Mouse (Mus musculus) kidney, postnatal 0 days (tissue): Measurements from ENCODE around the gene Wdr90. TPM values are rescaled to one million over a fixed set of nuclear protein-coding genes. Genes with fewer than 3 reads are reported as not detected.

Experiments
- ATAC-seq: fragments of 200-750 bp; cut with Nextera tagmentation; replicated peaks from 2 replicates; pipeline ENCODE4 v1.8.0; 2017; ENCODE audit warnings: low read depth, moderate number of reproducible peaks, moderate TSS enrichment, moderate library complexity; ENCODE audit not compliant: low FRiP score
- DNase-seq: peaks from one replicate; pipeline ENCODE4 v3.0.0-alpha.2; 2016; ENCODE audit warnings: low spot score
- H3K27ac ChIP-seq: fragments of 300-500 bp; sonication (generic); 2 replicates; pipeline ENCODE4 v1.5.1; 2014; ENCODE audit warnings: mild to moderate bottlenecking
- H3K27me3 ChIP-seq: fragments of 300-500 bp; sonication (generic); 2 replicates; pipeline ENCODE4 v1.6.1; 2014; ENCODE audit warnings: low read length, mixed read lengths; ENCODE audit not compliant: insufficient read depth
- H3K36me3 ChIP-seq: fragments of 300-500 bp; sonication (generic); 2 replicates; pipeline ENCODE4 v1.6.1; 2014; ENCODE audit warnings: low read length, mixed read lengths; ENCODE audit not compliant: insufficient read depth
- H3K4me1 ChIP-seq: fragments of 300-500 bp; sonication (generic); replicated peaks from 2 replicates; pipeline ENCODE4 v1.6.1; 2014; ENCODE audit warnings: antibody characterized with exemption, low read length, mixed read lengths; ENCODE audit not compliant: insufficient read depth
- H3K4me2 ChIP-seq: fragments of 300-500 bp; sonication (generic); 2 replicates; pipeline ENCODE4 v1.6.1; 2014; ENCODE audit warnings: mild to moderate bottlenecking, low read length, moderate library complexity, mixed read lengths
- H3K4me3 ChIP-seq: fragments of 300-500 bp; sonication (generic); replicated peaks from 2 replicates; pipeline ENCODE4 v1.5.1; 2014; ENCODE audit warnings: low read depth, low read length
- H3K9ac ChIP-seq: fragments of 300-500 bp; sonication (generic); 2 replicates; pipeline ENCODE4 v1.6.1; 2014; ENCODE audit warnings: low read depth, low read length
- H3K9me3 ChIP-seq: fragments of 300-500 bp; sonication (generic); replicated peaks from 2 replicates; pipeline ENCODE4 v1.6.1; 2016; ENCODE audit warnings: low read length, inconsistent platforms, mixed read lengths
- CTCF ChIP-seq: IDR thresholded peaks from 2 replicates; pipeline ENCODE4 v1.5.1; 2016; ENCODE audit warnings: antibody characterized with exemption, low read depth, mild to moderate bottlenecking, moderate library complexity
- WGBS: fragments of 180-500 bp; shearing (Covaris S2); extraction: QIAGEN DNeasy Blood & Tissue Kit; methylation state at CpG from one replicate; pipeline ENCODE4 v1.1.7; 2014; 5-methylcytosine and 5-hydroxymethylcytosine counted together
- microRNA-seq: library from miRNA; unstranded; fragments of <30 nt; microRNA quantifications from one replicate; pipeline ENCODE4, GENCODE M21; 2016
- polyA plus RNA-seq: library from polyadenylated mRNA; unstranded; fragments of >200 nt; fragmentation: Nextera tagmentation; extraction: Ambion mirVana; gene quantifications from 2 replicates; pipeline ENCODE4 v1.2.1, GENCODE M21; 2015

The Wdr90 gene
- polyA plus RNA-seq, 1 experiment from 2014 or later: 10.6 TPM

DNA sequence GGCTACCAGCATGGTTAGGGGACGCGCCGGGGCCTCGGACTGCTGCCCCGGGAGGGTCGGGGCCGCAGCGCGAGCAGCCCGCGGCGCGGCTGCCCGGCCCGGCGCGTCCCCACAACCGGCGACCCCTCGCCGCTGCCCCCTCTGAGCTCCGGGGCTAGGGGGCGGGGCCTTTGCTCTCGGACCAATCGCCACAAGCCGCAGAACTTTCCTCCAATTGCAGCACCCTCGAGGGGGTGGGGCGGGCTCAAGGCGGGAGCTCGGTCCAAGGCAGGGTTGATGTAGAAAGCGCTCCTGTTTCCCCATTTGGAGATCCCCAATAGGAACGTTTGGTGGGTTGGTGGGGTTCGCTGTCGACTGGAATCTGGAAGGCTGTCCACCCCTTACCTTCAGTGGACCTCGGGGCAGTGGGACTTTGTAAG lies 64.3 kb downstream of the Wdr90 start, which contains the start of gene Metrn:
TSS of gene Metrn (minus strand) at position 186 of the 419 bp plus-strand sequence.
- peak; percentile 94 for DNase-seq
- H3K4me3 ChIP-seq: peak within 1 kb of the TSS; percentile 78
- WGBS: 1% methylated on average over 35 of the region's 35 CpGs
- no peak within 1 kb of the TSS; the same call in 1 of the 2 replicates for H3K27ac ChIP-seq
- H3K4me1 ChIP-seq: peaks cover 26% of the 10 kb centered on the region
- no peaks in the 10 kb centered on the region for H3K27me3 ChIP-seq
- H3K9ac ChIP-seq: peak within 1 kb of the TSS; percentile 73
- no peaks in the 10 kb centered on the region for H3K36me3 ChIP-seq
- H3K9me3 ChIP-seq: no peaks in the 10 kb centered on the region
- peak; percentile 65 for ATAC-seq
- TF ChIP-seq CTCF: no peak
- H3K4me2 ChIP-seq: peak within 1 kb of the TSS; percentile 87

DNA sequence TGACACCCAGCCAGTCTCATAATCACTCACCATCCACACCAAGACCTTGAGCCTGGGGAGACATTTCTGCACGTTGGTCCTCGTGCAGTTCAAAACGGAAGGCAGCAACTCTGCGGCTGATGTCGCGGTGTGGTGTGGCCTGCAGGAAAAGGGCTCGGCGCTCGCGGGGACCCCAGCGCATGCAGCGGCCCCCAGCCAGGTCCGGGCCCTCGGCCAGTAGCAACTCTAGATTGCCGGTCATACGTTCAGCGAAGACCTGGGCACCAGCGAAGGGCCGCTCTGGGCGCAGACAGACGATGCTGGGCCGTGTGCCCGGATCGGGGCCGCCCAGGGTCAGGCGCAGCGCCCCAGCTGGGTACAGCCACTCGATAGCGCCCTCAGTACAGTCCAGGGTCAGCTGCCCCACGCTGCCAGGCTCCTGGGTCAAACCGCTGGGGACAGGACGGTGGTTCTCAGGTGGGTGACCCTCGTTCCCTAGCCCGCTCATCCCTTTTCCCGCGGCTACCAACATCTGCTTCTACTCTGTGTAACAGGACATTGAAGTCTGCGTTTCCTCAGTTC lies 65.0 kb downstream of the Wdr90 start:
- peak; percentile 14; the same call in 1 of the 2 replicates for ATAC-seq
- no peaks in the 10 kb centered on the region for H3K27me3 ChIP-seq
- no peak overlapping the region; the same call in 1 of the 2 replicates for H3K27ac ChIP-seq
- DNase-seq: no peak
- no peaks in the 10 kb centered on the region for H3K36me3 ChIP-seq
- WGBS: 1% methylated on average over 37 of the region's 37 CpGs
- peak overlapping the region; percentile 73 for H3K9ac ChIP-seq
- H3K4me2 ChIP-seq: peak overlapping the region; percentile 87
- H3K4me3 ChIP-seq: peak overlapping the region; percentile 78
- no peak for TF ChIP-seq CTCF
- H3K9me3 ChIP-seq: no peaks in the 10 kb centered on the region
- H3K4me1 ChIP-seq: peaks cover 30% of the 10 kb centered on the region

- H3K36me3 ChIP-seq: no peaks in the 10 kb centered on the region
- no peak for TF ChIP-seq CTCF
- DNase-seq: peak; percentile 27
- H3K4me1 ChIP-seq: peaks cover 36% of the 10 kb centered on the region
- no peak within 1 kb of the TSS; the same call in 1 of the 2 replicates for H3K27ac ChIP-seq
- peak within 1 kb of the TSS; percentile 73 for H3K9ac ChIP-seq
- H3K4me2 ChIP-seq: peak within 1 kb of the TSS; percentile 87
- WGBS: 15% methylated on average over 6 of the region's 6 CpGs
- no peaks in the 10 kb centered on the region for H3K27me3 ChIP-seq
- H3K4me3 ChIP-seq: peak within 1 kb of the TSS; percentile 78
- no peaks in the 10 kb centered on the region for H3K9me3 ChIP-seq
- no peak for ATAC-seq
Measured at GRCm38 (mm10) chr17:25795609-25796092, 65.7 kb downstream of the Wdr90 start, which contains the start of gene AC134908.4. Gene AC134908.4, minus strand, starts transcription at chr17:25795659.

- ATAC-seq: no peak
- H3K27ac ChIP-seq: no peak overlapping the region
Measured at GRCm38 (mm10) chr17:25794998-25795397, 66.3 kb downstream of the Wdr90 start.

More at GRCm38 (mm10) chr17:25794998-25795397, 66.3 kb downstream of the Wdr90 start:
- Histone ChIP-seq H3K36me3 (no peaks in the 10 kb centered on the region), H3K27me3 (no peaks in the 10 kb centered on the region), H3K9me3 (no peaks in the 10 kb centered on the region), H3K4me3 (no peak overlapping the region), H3K4me2 (peak overlapping the region; percentile 87), H3K9ac (no peak overlapping the region), H3K4me1 (peaks cover 37% of the 10 kb centered on the region)
- WGBS: 85% methylated on average over 17 of the region's 17 CpGs
- no peak for DNase-seq
- no peak for TF ChIP-seq CTCF

Small RNA genes lying within 50 kb of the gene (microRNA-seq; reads per million reads assigned to microRNA genes)
- gene Mir3082: 0.60 reads per million

Other genes starting within 250 kb of the Wdr90 start
- gene Gng13, start 144.3 kb downstream of the Wdr90 start, polyA plus RNA-seq: 0.70 TPM in 2 replicates
- gene Chtf18, start 134.1 kb downstream of the Wdr90 start, polyA plus RNA-seq: 10.3 and 13.8 TPM in 2 replicates
- gene Rpusd1, start 133.8 kb downstream of the Wdr90 start, polyA plus RNA-seq: 14.9 and 16.5 TPM in 2 replicates
- gene Mslnl, start 125.5 kb downstream of the Wdr90 start, polyA plus RNA-seq: not detected in 2 replicates
- gene Msln, start 107.1 kb downstream of the Wdr90 start, polyA plus RNA-seq: 6.6 and 9.6 TPM in 2 replicates
- gene Narfl, start 87.7 kb downstream of the Wdr90 start, polyA plus RNA-seq: 34.5 and 35.3 TPM in 2 replicates
- gene Haghl, start 75.8 kb downstream of the Wdr90 start, polyA plus RNA-seq: 79.9 and 80.0 TPM in 2 replicates
- 0.13 and 0.17 TPM in 2 replicates for gene Ccdc78, start 74.9 kb downstream of the Wdr90 start, polyA plus RNA-seq
- gene Fam173a, start 68.6 kb downstream of the Wdr90 start, polyA plus RNA-seq: 112 and 117 TPM in 2 replicates
- gene AC134908.4, start 65.8 kb downstream of the Wdr90 start, polyA plus RNA-seq: 0.82 TPM in 1 of 2 replicates, not detected in the other
- 45.4 and 50.9 TPM in 2 replicates for gene Metrn, start 64.4 kb downstream of the Wdr90 start, polyA plus RNA-seq
- gene Fbxl16, start 52.4 kb downstream of the Wdr90 start, polyA plus RNA-seq: 0.34 and 0.56 TPM in 2 replicates
- 21.0 and 22.1 TPM in 2 replicates for gene Wdr24, start 37.9 kb downstream of the Wdr90 start, polyA plus RNA-seq
- gene Jmjd8, start 32.6 kb downstream of the Wdr90 start, polyA plus RNA-seq: 53.1 and 54.5 TPM in 2 replicates
- 267 and 287 TPM in 2 replicates for gene Stub1, start 28.1 kb downstream of the Wdr90 start, polyA plus RNA-seq
- gene Rhbdl1, start 24.2 kb downstream of the Wdr90 start, polyA plus RNA-seq: 3.7 and 3.9 TPM in 2 replicates
- gene Gm20683, start 19.7 kb downstream of the Wdr90 start, polyA plus RNA-seq: 2.7 and 2.8 TPM in 2 replicates
- 21.1 and 22.4 TPM in 2 replicates for gene Rhot2, start 16.6 kb downstream of the Wdr90 start, polyA plus RNA-seq
- gene Mcrip2, start 7.3 kb upstream of the Wdr90 start, polyA plus RNA-seq: 128 and 138 TPM in 2 replicates
- 106 and 119 TPM in 2 replicates for gene Mettl26, start 13.6 kb upstream of the Wdr90 start, polyA plus RNA-seq
- gene Wfikkn1, start 19.4 kb upstream of the Wdr90 start, polyA plus RNA-seq: 0.38 and 0.51 TPM in 2 replicates
- 20.4 and 22.1 TPM in 2 replicates for gene Rab40c, start 58.2 kb upstream of the Wdr90 start, polyA plus RNA-seq
- 69.5 and 70.2 TPM in 2 replicates for gene Pigq, start 83.4 kb upstream of the Wdr90 start, polyA plus RNA-seq
- 1.1 and 2.5 TPM in 2 replicates for gene Nhlrc4, start 83.5 kb upstream of the Wdr90 start, polyA plus RNA-seq
- 6.8 and 7.2 TPM in 2 replicates for gene A930017K11Rik, start 91.1 kb upstream of the Wdr90 start, polyA plus RNA-seq
- 17.0 and 19.8 TPM in 2 replicates for gene Capn15, start 124.3 kb upstream of the Wdr90 start, polyA plus RNA-seq
- 35.3 and 40.2 TPM in 2 replicates for gene Rab11fip3, start 208.1 kb upstream of the Wdr90 start, polyA plus RNA-seq
- gene Decr2, start 228.8 kb upstream of the Wdr90 start, polyA plus RNA-seq: 44.8 and 47.3 TPM in 2 replicates
- 56.1 and 57.6 TPM in 2 replicates for gene Nme4, start 234.1 kb upstream of the Wdr90 start, polyA plus RNA-seq